Mouse (Mus musculus): ENCODE data around the gene Ensa. TPM values are rescaled to one million over a fixed set of nuclear protein-coding genes. Genes with fewer than 3 reads are reported as not detected.

Ensa gene
- total and polyA plus RNA-seq, 2 experiments: 5.0 to 23.5 TPM

- no peak overlapping the region for H3K9ac ChIP-seq (ENCODE audit: low read depth, low read length)
- TF ChIP-seq POLR2A (IDR thresholded peaks at IDR 0.05; ENCODE audit: extremely low read depth, insufficient read depth, low read length) (no peak), CTCF (IDR thresholded peaks at IDR 0.05; ENCODE audit: low read depth, low read length) (no peak)
- no peaks in the 10 kb centered on the region for H3K27me3 ChIP-seq (ENCODE audit: control insufficient read depth, insufficient read depth, low read length)
- peaks cover 21% of the 10 kb centered on the region for H3K36me3 ChIP-seq (ENCODE audit: control insufficient read depth, insufficient read depth, low read length)
- peak overlapping the region; percentile 9 for H3K27ac ChIP-seq (replicated peaks; ENCODE audit: insufficient read depth, low read depth, low read length)
- DNase-seq (ENCODE audit: extremely low read depth, low read depth, low spot score): peak; percentile 45
- H3K79me2 ChIP-seq (ENCODE audit: control insufficient read depth, insufficient read depth, low read length): no peaks in the 10 kb centered on the region
- H3K4me3 ChIP-seq (ENCODE audit: insufficient read depth, low read depth, low read length): no peak overlapping the region
- peaks cover 11% of the 10 kb centered on the region for H3K4me1 ChIP-seq (ENCODE audit: control insufficient read depth, insufficient read depth, low read length)
- 68% methylated on average over 12 of the region's 12 CpGs for WGBS
Measured at GRCm38 (mm10) chr3:95632648-95633588, 8.1 kb downstream of the Ensa start.

GRCm38 (mm10) chr3:95635636-95636035 lies 10.8 kb downstream of the Ensa start:
- Histone ChIP-seq H3K27me3 (ENCODE audit: control insufficient read depth, insufficient read depth, low read length) (no peaks in the 10 kb centered on the region), H3K36me3 (ENCODE audit: control insufficient read depth, insufficient read depth, low read length) (peaks cover 8% of the 10 kb centered on the region), H3K4me3 (ENCODE audit: insufficient read depth, low read depth, low read length) (no peak overlapping the region), H3K9ac (ENCODE audit: low read depth, low read length) (peak overlapping the region; percentile 13; the same call in 1 of the 2 replicates), H3K79me2 (ENCODE audit: control insufficient read depth, insufficient read depth, low read length) (no peaks in the 10 kb centered on the region), H3K27ac (replicated peaks; ENCODE audit: insufficient read depth, low read depth, low read length) (peak overlapping the region; percentile 67), H3K4me1 (ENCODE audit: control insufficient read depth, insufficient read depth, low read length) (peaks cover 11% of the 10 kb centered on the region)
- DNase-seq (ENCODE audit: extremely low read depth, low read depth, low spot score): no peak
- WGBS: 11% methylated on average over 4 of the region's 4 CpGs
- TF ChIP-seq CTCF (IDR thresholded peaks at IDR 0.05; ENCODE audit: low read depth, low read length) (no peak), POLR2A (IDR thresholded peaks at IDR 0.05; ENCODE audit: extremely low read depth, insufficient read depth, low read length) (no peak)

- Histone ChIP-seq H3K27me3 (ENCODE audit: control insufficient read depth, insufficient read depth, low read length) (no peaks in the 10 kb centered on the region), H3K27ac (replicated peaks; ENCODE audit: insufficient read depth, low read depth, low read length) (peak overlapping the region; percentile 67), H3K9ac (ENCODE audit: low read depth, low read length) (no peak overlapping the region), H3K36me3 (ENCODE audit: control insufficient read depth, insufficient read depth, low read length) (peaks cover 6% of the 10 kb centered on the region; the same call in 1 of the 2 replicates), H3K4me3 (ENCODE audit: insufficient read depth, low read depth, low read length) (no peak overlapping the region), H3K79me2 (ENCODE audit: control insufficient read depth, insufficient read depth, low read length) (no peaks in the 10 kb centered on the region), H3K4me1 (ENCODE audit: control insufficient read depth, insufficient read depth, low read length) (peaks cover 11% of the 10 kb centered on the region)
- 8% methylated on average over 4 of the region's 4 CpGs for WGBS
- DNase-seq (ENCODE audit: extremely low read depth, low read depth, low spot score): peak; percentile 97
- no peak for TF ChIP-seq POLR2A (IDR thresholded peaks at IDR 0.05; ENCODE audit: extremely low read depth, insufficient read depth, low read length)
- TF ChIP-seq CTCF (IDR thresholded peaks at IDR 0.05; ENCODE audit: low read depth, low read length): no peak; the same call in 1 of the 2 replicates
Measured at GRCm38 (mm10) chr3:95636072-95636471, 11.3 kb downstream of the Ensa start.

- no peak for DNase-seq (ENCODE audit: extremely low read depth, low read depth, low spot score)
- Histone ChIP-seq H3K4me3 (ENCODE audit: insufficient read depth, low read depth, low read length) (no peak overlapping the region), H3K4me1 (ENCODE audit: control insufficient read depth, insufficient read depth, low read length) (peaks cover 11% of the 10 kb centered on the region), H3K36me3 (ENCODE audit: control insufficient read depth, insufficient read depth, low read length) (peaks cover under 1% of the 10 kb centered on the region; the same call in 1 of the 2 replicates), H3K27ac (replicated peaks; ENCODE audit: insufficient read depth, low read depth, low read length) (no peak overlapping the region), H3K79me2 (ENCODE audit: control insufficient read depth, insufficient read depth, low read length) (no peaks in the 10 kb centered on the region), H3K9ac (ENCODE audit: low read depth, low read length) (no peak overlapping the region), H3K27me3 (ENCODE audit: control insufficient read depth, insufficient read depth, low read length) (no peaks in the 10 kb centered on the region)
- 97% methylated on average over 1 of the region's 1 CpGs for whole genome bisulfite sequencing
- TF ChIP-seq POLR2A (IDR thresholded peaks at IDR 0.05; ENCODE audit: extremely low read depth, insufficient read depth, low read length) (no peak), CTCF (IDR thresholded peaks at IDR 0.05; ENCODE audit: low read depth, low read length) (no peak)
Measured at GRCm38 (mm10) chr3:95639694-95640093, 14.9 kb downstream of the Ensa start.

- 0 out of 2 replicates have a peak overlapping the region, but pooled peaks have one; percentile 13 for H3K27ac ChIP-seq (replicated peaks; ENCODE audit: insufficient read depth, low read depth, low read length)
- no peaks in the 10 kb centered on the region for H3K27me3 ChIP-seq (ENCODE audit: control insufficient read depth, insufficient read depth, low read length)
- H3K9ac ChIP-seq (ENCODE audit: low read depth, low read length): no peak overlapping the region
- peak; percentile 70 for DNase-seq (ENCODE audit: extremely low read depth, low read depth, low spot score)
- no peak overlapping the region for H3K4me3 ChIP-seq (ENCODE audit: insufficient read depth, low read depth, low read length)
- TF ChIP-seq POLR2A (IDR thresholded peaks at IDR 0.05; ENCODE audit: extremely low read depth, insufficient read depth, low read length) (no peak), CTCF (IDR thresholded peaks at IDR 0.05; ENCODE audit: low read depth, low read length) (no peak)
- H3K79me2 ChIP-seq (ENCODE audit: control insufficient read depth, insufficient read depth, low read length): no peaks in the 10 kb centered on the region
- WGBS: 13% methylated on average over 7 of the region's 7 CpGs
- no peaks in the 10 kb centered on the region for H3K36me3 ChIP-seq (ENCODE audit: control insufficient read depth, insufficient read depth, low read length)
- peaks cover 3% of the 10 kb centered on the region; the same call in 1 of the 2 replicates for H3K4me1 ChIP-seq (ENCODE audit: control insufficient read depth, insufficient read depth, low read length)
Measured at GRCm38 (mm10) chr3:95643097-95643496, 18.3 kb downstream of the Ensa start.

Data from liver, adult 2 months (tissue).